9 mouse cellular contexts compared by ENCODE assay signal in genomic region chr9:22224536-22225503, GRCm38 (mm10). TPM values are rescaled to one million over a fixed set of nuclear protein-coding genes. Genes with fewer than 3 reads are reported as not detected.
DNase-seq lines count a peak whose midpoint lies in the region; ATAC-seq and TF ChIP-seq lines count a peak whose summit lies in the region.
"Had no signal": no experiment of that assay in that cellular context is flagged by ENCODE, and none has a peak within 500 bp of the region (broad histone marks: within the 10 kb centered on the region; RNA-seq: fewer than 3 reads in every experiment).

No protein-coding gene starts in this region.

- peak overlapping the region; percentile 94 for H3K4me3 ChIP-seq in G1E (ENCODE audit: low read depth, low read length)
- H3K4me3 ChIP-seq in heart, embryonic 15.5 days: peak overlapping the region; percentile 81

- peak; percentile 41; the same call in 1 of the 2 replicates for ATAC-seq in G1E (ENCODE audit: extremely low read depth, insufficient number of reproducible peaks, low FRiP score, poor library complexity, severe bottlenecking)
- peak; percentile 3; the same call in 1 of the 2 replicates for ATAC-seq in heart, embryonic 15.5 days (replicated peaks; ENCODE audit: insufficient number of reproducible peaks, insufficient read depth, low FRiP score, low read depth)
- peak; percentile 63 for ATAC-seq in megakaryocyte progenitor cell, adult 5-6 weeks (replicated peaks; ENCODE audit: poor library complexity)

- H3K4me1 ChIP-seq in G1E (ENCODE audit: insufficient read depth, low read depth, low read length): peaks cover 13% of the 10 kb centered on the region
- H3K4me1 ChIP-seq in heart, embryonic 15.5 days (replicated peaks): peaks cover 5% of the 10 kb centered on the region; the same call in 1 of the 2 replicates

- H3K9me3 ChIP-seq in G1E (replicated peaks): no peaks in the 10 kb centered on the region; the same call in 1 of the 2 replicates
- H3K9me3 ChIP-seq in heart, embryonic 15.5 days (replicated peaks): no peaks in the 10 kb centered on the region

- peaks cover 14% of the 10 kb centered on the region for H3K36me3 ChIP-seq in G1E (replicated peaks)
- H3K36me3 ChIP-seq in heart, embryonic 15.5 days: no peaks in the 10 kb centered on the region

- DNase-seq in adrenal gland, postnatal 10 days: peak; percentile 48
- no peak for DNase-seq in adrenal gland, adult 18-20 months (ENCODE audit: low spot score in 2 of 2)
- DNase-seq in G1E (ENCODE audit: low spot score): peak; percentile 27
- peak; percentile 24 to 29 for DNase-seq in cerebellum, postnatal 36 days
- DNase-seq in kidney, postnatal 4 days: peak; percentile 36 to 61
- peak; percentile 34 to 66 for DNase-seq in spleen, postnatal 4 days (ENCODE audit: low spot score in 2 of 2)

- TF ChIP-seq CTCF in G1E (IDR thresholded peaks at IDR 0.05; ENCODE audit: low read depth, low read length): no peak

- H3K9ac ChIP-seq in heart, embryonic 15.5 days: 0 out of 2 replicates have a peak overlapping the region, but pooled peaks have one; percentile 92

- H3K27me3 ChIP-seq in G1E (ENCODE audit: insufficient read depth, low read length): no peaks in the 10 kb centered on the region
- H3K27me3 ChIP-seq in heart, embryonic 15.5 days: no peaks in the 10 kb centered on the region
- H3K27me3 ChIP-seq: Patski had no signal

- H3K27ac ChIP-seq in heart, embryonic 15.5 days: peak overlapping the region; percentile 99

- H3K4me2 ChIP-seq in heart, embryonic 15.5 days: peak overlapping the region; percentile 76

- WGBS in heart, embryonic 15.5 days: 24% methylated on average over 17 of the region's 17 CpGs

RNA-seq across cellular contexts. Expression of gene Zfp809, which starts 0.7 kb away (rescaled TPM):
- total RNA-seq in adrenal gland, postnatal 10 days (2021): 10 to 100 TPM; 30.4 to 37.4 TPM
- total RNA-seq in adrenal gland, adult 18-20 months (2021): 10 to 100 TPM; 35.5 to 44.0 TPM
- total RNA-seq in G1E (2014; fragmentation: Nextera tagmentation) (180 and 200 TPM in 2 replicates), G1E (2017) (54.9 and 67.1 TPM in 2 replicates)
- polyA plus RNA-seq in G1E (2012): 11.8 and 16.2 TPM in 2 replicates
- polyA plus RNA-seq in heart, embryonic 15.5 days (2015; fragmentation: Nextera tagmentation; extraction: Ambion mirVana): 17.8 and 22.1 TPM in 2 replicates
- total RNA-seq in megakaryocyte progenitor cell, adult 5-6 weeks (2015): 42.9 and 52.0 TPM in 2 replicates
- total RNA-seq in megakaryocyte progenitor cell, adult 5-6 weeks (2017): 28.8 and 32.3 TPM in 2 replicates

RNA-seq across cellular contexts. Expression of gene Zfp599, which starts 34.9 kb away (rescaled TPM):
- total RNA-seq in adrenal gland, postnatal 10 days (2021): 1 to 10 TPM in 1 of 2 experiments, under 1 TPM in 1; 0.90 to 1.3 TPM
- total RNA-seq in adrenal gland, adult 18-20 months (2021): under 1 TPM; 0.50 to 0.61 TPM
- total RNA-seq in G1E (2014; fragmentation: Nextera tagmentation) (4.4 and 4.9 TPM in 2 replicates), G1E (2017) (1.1 and 2.0 TPM in 2 replicates)
- polyA plus RNA-seq in G1E (2012): 0.07 and 0.13 TPM in 2 replicates
- polyA plus RNA-seq in heart, embryonic 15.5 days (2015; fragmentation: Nextera tagmentation; extraction: Ambion mirVana): 3.5 and 4.3 TPM in 2 replicates
- 6.0 and 7.1 TPM in 2 replicates for total RNA-seq in megakaryocyte progenitor cell, adult 5-6 weeks (2015)
- total RNA-seq in megakaryocyte progenitor cell, adult 5-6 weeks (2017): 8.0 and 9.0 TPM in 2 replicates

RNA-seq across cellular contexts. Expression of gene Zfp872, which starts 36.9 kb away (rescaled TPM):
- total RNA-seq in adrenal gland, postnatal 10 days (2021): 1 to 10 TPM in 1 of 2 experiments, under 1 TPM in 1; 0.78 to 1.7 TPM
- 1 to 10 TPM; 1.8 to 2.0 TPM for total RNA-seq in adrenal gland, adult 18-20 months (2021)
- total RNA-seq in G1E (2014; fragmentation: Nextera tagmentation): not detected in 2 replicates
- total RNA-seq in G1E (2017): 0.16 TPM in 1 of 2 replicates, not detected in the other
- polyA plus RNA-seq in G1E (2012): not detected in 2 replicates
- polyA plus RNA-seq in heart, embryonic 15.5 days (2015; fragmentation: Nextera tagmentation; extraction: Ambion mirVana): 0.13 and 0.52 TPM in 2 replicates
- not detected in 2 replicates for total RNA-seq in megakaryocyte progenitor cell, adult 5-6 weeks (2015)
- total RNA-seq in megakaryocyte progenitor cell, adult 5-6 weeks (2017): not detected in 2 replicates
- polyA plus RNA-seq: Patski had no signal

Comparison
In these comparisons a context has a peak if more than half of its experiments do, and no peak if none do; other contexts are left out.
1. DNase-seq: peak in adrenal gland, postnatal 10 days (single experiment), G1E (single experiment), cerebellum, postnatal 36 days (2 of 2), kidney, postnatal 4 days (2 of 2) and spleen, postnatal 4 days (2 of 2); none in adrenal gland, adult 18-20 months (0 of 2).
2. ATAC-seq: peak in every context shown above with its lines; median percentile 63 in megakaryocyte progenitor cell, adult 5-6 weeks; 41 in G1E; 3 in heart, embryonic 15.5 days.